ENCODE assay signal across 28 mouse cellular contexts in the genomic region with DNA sequence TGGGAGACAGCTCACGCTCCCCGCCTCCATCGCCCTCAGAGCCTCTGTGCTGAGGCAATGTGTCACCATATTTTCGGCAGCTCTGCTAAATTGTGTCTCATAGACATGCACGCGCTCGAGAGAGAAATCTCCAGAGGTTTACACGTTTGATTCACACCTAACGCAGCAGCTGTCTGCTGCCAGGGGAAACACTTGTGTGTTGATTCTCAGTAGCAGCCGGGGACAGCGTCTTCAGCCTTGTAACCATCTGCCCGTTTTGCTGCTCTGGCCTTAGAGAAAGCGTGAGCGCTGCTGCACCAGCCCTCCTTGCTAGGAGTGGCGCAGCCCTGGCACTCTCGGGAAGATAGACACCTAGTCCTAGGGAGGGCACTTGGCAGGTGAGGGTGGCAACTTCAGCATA. TPM values are rescaled to one million over a fixed set of nuclear protein-coding genes. Genes with fewer than 3 reads are reported as not detected.
A peak's percentile ranks its signal among the peaks of the same experiment; 100 is the strongest.
DNase-seq lines count a peak whose midpoint lies in the region; ATAC-seq and TF ChIP-seq lines count a peak whose summit lies in the region.
"Had no signal": no experiment of that assay in that cellular context is flagged by ENCODE, and none has a peak within 500 bp of the region (broad histone marks: within the 10 kb centered on the region; RNA-seq: fewer than 3 reads in every experiment).

No protein-coding gene starts in this region.

- H3K9ac ChIP-seq in midbrain, embryonic 16.5 days (ENCODE audit: low read depth, low read length): no peak overlapping the region
- H3K9ac ChIP-seq in midbrain, postnatal 0 days (replicated peaks; ENCODE audit: low read length, poor library complexity, severe bottlenecking): no peak overlapping the region
- H3K9ac ChIP-seq in forebrain, embryonic 16.5 days (replicated peaks; ENCODE audit: low read depth, low read length): no peak overlapping the region
- H3K9ac ChIP-seq: embryonic facial prominence, embryonic 15.5 days; liver, embryonic 13.5 days; midbrain, embryonic 12.5 days; stomach, embryonic 15.5 days had no signal

- ATAC-seq in frontal cortex, adult (ENCODE audit: low TSS enrichment): peak; percentile 44; the same call in 1 of the 2 replicates
- ATAC-seq in midbrain, embryonic 16.5 days: 0 out of 2 replicates have a peak, but pooled peaks have one; percentile 22
- ATAC-seq in midbrain, postnatal 0 days (ENCODE audit: low FRiP score): no peak
- ATAC-seq in forebrain, embryonic 16.5 days: peak; percentile 45
- ATAC-seq in megakaryocyte progenitor cell, adult 5-6 weeks (replicated peaks; ENCODE audit: poor library complexity): no peak
- ATAC-seq: inflammation-experienced regulatory T-cells, adult 6 months; Patski had no signal

- no peak overlapping the region for H3K27ac ChIP-seq in midbrain, embryonic 16.5 days (ENCODE audit: low read length)
- H3K27ac ChIP-seq in midbrain, postnatal 0 days (ENCODE audit: low read depth, low read length): no peak overlapping the region
- no peak overlapping the region for H3K27ac ChIP-seq in forebrain, embryonic 16.5 days (ENCODE audit: low read length)
- H3K27ac ChIP-seq: embryonic facial prominence, embryonic 15.5 days; gastrocnemius, adult 2 months; left cerebral cortex, adult 2 months; liver, embryonic 13.5 days; midbrain, embryonic 12.5 days; stomach, embryonic 15.5 days had no signal

- H3K4me1 ChIP-seq in midbrain, embryonic 16.5 days (ENCODE audit: control insufficient read depth, insufficient read depth, low read length): peaks cover 4% of the 10 kb centered on the region; the same call in 1 of the 2 replicates
- H3K4me1 ChIP-seq in midbrain, postnatal 0 days (ENCODE audit: insufficient read depth, low read length): peaks cover 2% of the 10 kb centered on the region; the same call in 1 of the 2 replicates
- H3K4me1 ChIP-seq in forebrain, embryonic 16.5 days (replicated peaks; ENCODE audit: control insufficient read depth, insufficient read depth, low read length): peaks cover 6% of the 10 kb centered on the region
- H3K4me1 ChIP-seq: liver, embryonic 13.5 days; stomach, embryonic 15.5 days had no signal

- no peak overlapping the region for H3K4me3 ChIP-seq in midbrain, embryonic 16.5 days (ENCODE audit: low read depth, low read length)
- no peak overlapping the region for H3K4me3 ChIP-seq in midbrain, postnatal 0 days (ENCODE audit: low read depth, low read length)
- H3K4me3 ChIP-seq in forebrain, embryonic 16.5 days (replicated peaks; ENCODE audit: low read length): no peak overlapping the region
- H3K4me3 ChIP-seq: embryonic facial prominence, embryonic 15.5 days; gastrocnemius, adult 2 months; left cerebral cortex, adult 2 months; liver, embryonic 13.5 days; midbrain, embryonic 12.5 days; myocyte; stomach, embryonic 15.5 days had no signal

- no peak overlapping the region for H3K4me2 ChIP-seq in midbrain, embryonic 16.5 days (ENCODE audit: low read length)
- no peak overlapping the region for H3K4me2 ChIP-seq in midbrain, postnatal 0 days (ENCODE audit: low read depth, low read length, poor library complexity, severe bottlenecking)
- no peak overlapping the region for H3K4me2 ChIP-seq in forebrain, embryonic 16.5 days (ENCODE audit: low read length)
- H3K4me2 ChIP-seq: embryonic facial prominence, embryonic 15.5 days; liver, embryonic 13.5 days; midbrain, embryonic 12.5 days; stomach, embryonic 15.5 days had no signal

- TF ChIP-seq CTCF in midbrain, postnatal 0 days (IDR thresholded peaks at IDR 0.05): no peak
- TF ChIP-seq CTCF in brain, embryonic 14.5 days (IDR thresholded peaks at IDR 0.05; ENCODE audit: borderline replicate concordance, extremely low read depth, insufficient read depth, insufficient read length): no peak

- H3K36me3 ChIP-seq in midbrain, embryonic 16.5 days (ENCODE audit: control insufficient read depth, insufficient read depth, low read length): no peaks in the 10 kb centered on the region
- H3K36me3 ChIP-seq in midbrain, postnatal 0 days (ENCODE audit: insufficient read depth, low read length): no peaks in the 10 kb centered on the region
- no peaks in the 10 kb centered on the region for H3K36me3 ChIP-seq in forebrain, embryonic 16.5 days (ENCODE audit: control insufficient read depth, insufficient read depth)
- H3K36me3 ChIP-seq: embryonic facial prominence, embryonic 15.5 days; G1E; liver, embryonic 13.5 days; midbrain, embryonic 12.5 days; stomach, embryonic 15.5 days had no signal

- WGBS in midbrain, embryonic 16.5 days: 70% methylated on average over 16 of the region's 16 CpGs
- 74% methylated on average over 16 of the region's 16 CpGs for WGBS in midbrain, postnatal 0 days
- 66% methylated on average over 16 of the region's 16 CpGs for WGBS in forebrain, embryonic 16.5 days

- no peaks in the 10 kb centered on the region for H3K27me3 ChIP-seq in midbrain, embryonic 16.5 days (ENCODE audit: control insufficient read depth, insufficient read depth, low read depth, low read length)
- no peaks in the 10 kb centered on the region for H3K27me3 ChIP-seq in midbrain, postnatal 0 days (ENCODE audit: insufficient read depth, low read length)
- no peaks in the 10 kb centered on the region for H3K27me3 ChIP-seq in forebrain, embryonic 16.5 days (replicated peaks; ENCODE audit: control insufficient read depth, insufficient read depth, low read length)
- H3K27me3 ChIP-seq: CH12.LX; embryonic facial prominence, embryonic 15.5 days; liver, embryonic 13.5 days; midbrain, embryonic 12.5 days; Patski; stomach, embryonic 15.5 days had no signal

- no peak for DNase-seq in frontal cortex, postnatal 25 days (ENCODE audit: low spot score in 2 of 2)
- DNase-seq in midbrain, postnatal 0 days (ENCODE audit: low spot score): no peak
- peak; percentile 75 for DNase-seq in brain, embryonic 14.5 days (ENCODE audit: low read depth)
- DNase-seq: B cell, adult 2 months; cerebellum, adult 8-10 months; cerebellum, postnatal 36 days; embryo, embryonic 11 days; gastrocnemius, adult 2 months; heart, postnatal 4 days; kidney, adult 18-20 months; kidney, postnatal 4 days; liver, embryonic 13.5 days; lung, adult 2 months; lung, postnatal 14 days had no signal

- no peaks in the 10 kb centered on the region for H3K9me3 ChIP-seq in midbrain, embryonic 16.5 days (replicated peaks; ENCODE audit: control insufficient read depth, low read length, poor library complexity, severe bottlenecking)
- H3K9me3 ChIP-seq in midbrain, postnatal 0 days (ENCODE audit: low read length): no peaks in the 10 kb centered on the region
- no peaks in the 10 kb centered on the region for H3K9me3 ChIP-seq in forebrain, embryonic 16.5 days (ENCODE audit: control insufficient read depth, low read length)
- H3K9me3 ChIP-seq: embryonic facial prominence, embryonic 15.5 days; G1E; liver, embryonic 13.5 days; midbrain, embryonic 12.5 days; stomach, embryonic 15.5 days had no signal

- TF ChIP-seq POLR2A in brain, embryonic 14.5 days (IDR thresholded peaks at IDR 0.05; ENCODE audit: borderline replicate concordance, extremely low read depth, insufficient read depth, insufficient read length, poor library complexity, severe bottlenecking): no peak

RNA-seq across cellular contexts. Expression of gene Rgs16, which starts 13.5 kb away (rescaled TPM):
- polyA plus RNA-seq in midbrain, embryonic 16.5 days (2015; fragmentation: Nextera tagmentation; extraction: Ambion mirVana): 21.8 and 31.3 TPM in 2 replicates
- 7.2 and 7.6 TPM in 2 replicates for total RNA-seq in midbrain, postnatal 0 days (2014; rRNA removed)
- 9.7 and 10.7 TPM in 2 replicates for polyA plus RNA-seq in midbrain, postnatal 0 days (2015; fragmentation: Nextera tagmentation; extraction: Ambion mirVana)
- 22.8 and 35.5 TPM in 2 replicates for polyA plus RNA-seq in brain, embryonic 14.5 days (2012; rRNA removed)
- 32.9 and 34.3 TPM in 2 replicates for polyA plus RNA-seq in forebrain, embryonic 16.5 days (2015; fragmentation: Nextera tagmentation; extraction: Ambion mirVana)
- not detected in 2 replicates for total RNA-seq in megakaryocyte progenitor cell, adult 5-6 weeks (2015)
- 0.44 TPM in 1 of 2 replicates, not detected in the other for total RNA-seq in megakaryocyte progenitor cell, adult 5-6 weeks (2017)
- total RNA-seq: G1E; megakaryocyte, adult 5-6 weeks had no signal
- polyA plus RNA-seq: G1E had no signal

RNA-seq across cellular contexts. Expression of gene Rnasel, which starts 22.6 kb away (rescaled TPM):
- 36.2 and 45.6 TPM in 2 replicates for polyA plus RNA-seq in midbrain, embryonic 16.5 days (2015; fragmentation: Nextera tagmentation; extraction: Ambion mirVana)
- 22.1 and 29.3 TPM in 2 replicates for total RNA-seq in midbrain, postnatal 0 days (2014; rRNA removed)
- 15.7 and 17.4 TPM in 2 replicates for polyA plus RNA-seq in midbrain, postnatal 0 days (2015; fragmentation: Nextera tagmentation; extraction: Ambion mirVana)
- 59.5 and 78.4 TPM in 2 replicates for polyA plus RNA-seq in brain, embryonic 14.5 days (2012; rRNA removed)
- 40.4 and 42.7 TPM in 2 replicates for polyA plus RNA-seq in forebrain, embryonic 16.5 days (2015; fragmentation: Nextera tagmentation; extraction: Ambion mirVana)
- 41.4 and 52.2 TPM in 2 replicates for total RNA-seq in megakaryocyte progenitor cell, adult 5-6 weeks (2015)
- total RNA-seq in megakaryocyte progenitor cell, adult 5-6 weeks (2017): 46.4 and 58.3 TPM in 2 replicates

Comparison
In these comparisons a context has a peak if more than half of its experiments do, and no peak if none do; other contexts are left out.
1. ATAC-seq: peak in frontal cortex, adult (single experiment), midbrain, embryonic 16.5 days (single experiment) and forebrain, embryonic 16.5 days (single experiment); none in midbrain, postnatal 0 days (single experiment) and megakaryocyte progenitor cell, adult 5-6 weeks (single experiment).